Mouse (Mus musculus): ENCODE results near the gene Adig. TPM values are rescaled to one million over a fixed set of nuclear protein-coding genes. Genes with fewer than 3 reads are reported as not detected.

Gene Adig
- total and polyA plus RNA-seq, 2 experiments from 2014 or later: not detected

DNA sequence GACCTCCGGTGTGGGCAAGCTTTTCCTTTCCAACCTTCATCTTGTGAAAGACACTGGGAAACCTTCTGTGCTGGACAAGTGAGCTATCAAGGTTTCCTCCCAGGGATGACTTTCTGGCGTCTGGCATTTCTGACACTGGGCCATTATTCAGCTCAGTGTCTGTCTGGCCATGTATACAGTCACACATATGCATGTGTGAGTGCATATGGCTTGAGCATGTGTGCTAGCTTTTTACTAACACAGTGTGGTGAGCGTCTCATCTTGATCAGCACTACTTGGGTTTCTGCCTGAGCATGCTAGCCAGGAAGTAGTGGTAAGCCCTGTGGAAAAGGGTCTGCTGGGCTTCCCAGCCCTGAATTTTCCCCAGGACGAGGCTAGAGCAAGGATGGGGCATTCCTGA is 38.9 kb downstream of the Adig start:
- Histone ChIP-seq H3K9ac (replicated peaks; ENCODE audit: low read depth, low read length) (no peak overlapping the region), H3K36me3 (replicated peaks; ENCODE audit: control insufficient read depth, insufficient read depth, low read length) (no peaks in the 10 kb centered on the region), H3K9me3 (replicated peaks; ENCODE audit: control insufficient read depth, low read length) (no peaks in the 10 kb centered on the region), H3K4me3 (ENCODE audit: low read depth, low read length) (no peak overlapping the region), H3K27ac (ENCODE audit: low read depth) (no peak overlapping the region), H3K4me2 (ENCODE audit: low read depth, low read length) (no peak overlapping the region), H3K4me1 (ENCODE audit: control insufficient read depth, insufficient read depth) (no peaks in the 10 kb centered on the region), H3K27me3 (ENCODE audit: control insufficient read depth, insufficient read depth, low read length) (0 out of 2 replicates have a peak, but pooled peaks cover 5% of the 10 kb centered on the region)
- 35% methylated on average over 4 of the region's 4 CpGs for WGBS
- no peak for TF ChIP-seq EP300 (IDR thresholded peaks at IDR 0.05; ENCODE audit: low read depth)
- TF ChIP-seq CTCF (IDR thresholded peaks at IDR 0.05; ENCODE audit: low read depth): no peak
- ATAC-seq (ENCODE audit: insufficient read depth, low read depth): no peak
- DNase-seq (ENCODE audit: low spot score): no peak

DNA sequence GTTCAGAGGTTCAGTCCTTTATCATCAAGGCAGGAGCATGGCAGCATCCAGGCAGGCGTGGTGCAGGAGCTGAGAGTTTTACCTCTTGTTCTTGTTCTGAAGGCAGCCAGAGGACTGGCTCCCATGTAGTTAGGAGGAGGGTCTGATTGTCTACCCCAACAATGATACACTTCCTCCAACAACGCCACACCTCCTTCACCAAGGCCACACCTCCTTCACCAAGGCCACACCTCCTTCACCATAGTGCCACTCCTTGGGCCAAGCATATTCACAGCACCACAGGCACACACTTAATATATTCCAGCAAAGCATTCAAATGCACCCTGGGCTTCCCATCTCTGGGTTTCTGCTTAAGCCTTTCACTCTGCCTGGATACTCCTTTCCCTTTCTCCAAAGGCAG is 42.9 kb downstream of the Adig start:
- Histone ChIP-seq H3K4me2 (ENCODE audit: low read depth, low read length) (no peak overlapping the region), H3K9me3 (replicated peaks; ENCODE audit: control insufficient read depth, low read length) (no peaks in the 10 kb centered on the region), H3K4me3 (ENCODE audit: low read depth, low read length) (no peak overlapping the region), H3K4me1 (ENCODE audit: control insufficient read depth, insufficient read depth) (no peaks in the 10 kb centered on the region), H3K27ac (ENCODE audit: low read depth) (no peak overlapping the region), H3K9ac (replicated peaks; ENCODE audit: low read depth, low read length) (no peak overlapping the region), H3K27me3 (ENCODE audit: control insufficient read depth, insufficient read depth, low read length) (peaks cover 13% of the 10 kb centered on the region), H3K36me3 (replicated peaks; ENCODE audit: control insufficient read depth, insufficient read depth, low read length) (no peaks in the 10 kb centered on the region)
- 56% methylated on average over 2 of the region's 2 CpGs for WGBS
- ATAC-seq (ENCODE audit: insufficient read depth, low read depth) (no peak), DNase-seq (ENCODE audit: low spot score) (no peak)
- no peak for TF ChIP-seq EP300 (IDR thresholded peaks at IDR 0.05; ENCODE audit: low read depth)
- TF ChIP-seq CTCF (IDR thresholded peaks at IDR 0.05; ENCODE audit: low read depth): no peak

DNA sequence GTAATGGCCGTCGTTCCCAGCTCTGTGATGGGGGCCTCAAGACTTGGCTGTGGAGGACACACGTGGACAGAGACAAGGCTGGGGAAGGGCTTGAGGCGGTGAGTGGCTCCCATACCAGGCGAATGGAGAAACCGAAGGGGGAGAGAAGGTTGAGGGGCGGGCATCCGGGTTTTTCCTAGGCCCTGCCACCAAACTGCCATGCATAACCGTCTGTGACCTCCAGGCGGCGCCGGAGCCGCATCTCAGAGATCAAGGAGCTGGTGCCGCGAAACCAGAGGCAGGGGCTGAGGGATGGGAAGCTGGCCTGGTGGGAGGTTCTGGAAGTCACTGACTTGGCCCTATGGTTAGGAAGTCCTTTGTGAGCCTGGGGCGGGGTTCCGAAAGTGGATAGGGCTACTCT is 44.3 kb downstream of the Adig start:
- peak; percentile 49; the same call in 1 of the 2 replicates for ATAC-seq (ENCODE audit: insufficient read depth, low read depth)
- Histone ChIP-seq H3K4me1 (ENCODE audit: control insufficient read depth, insufficient read depth) (no peaks in the 10 kb centered on the region), H3K36me3 (replicated peaks; ENCODE audit: control insufficient read depth, insufficient read depth, low read length) (no peaks in the 10 kb centered on the region), H3K27me3 (ENCODE audit: control insufficient read depth, insufficient read depth, low read length) (peaks cover 20% of the 10 kb centered on the region), H3K9me3 (replicated peaks; ENCODE audit: control insufficient read depth, low read length) (no peaks in the 10 kb centered on the region), H3K27ac (ENCODE audit: low read depth) (no peak overlapping the region), H3K9ac (replicated peaks; ENCODE audit: low read depth, low read length) (no peak overlapping the region), H3K4me3 (ENCODE audit: low read depth, low read length) (no peak overlapping the region), H3K4me2 (ENCODE audit: low read depth, low read length) (no peak overlapping the region)
- no peak for TF ChIP-seq EP300 (IDR thresholded peaks at IDR 0.05; ENCODE audit: low read depth)
- peak; percentile 84 for TF ChIP-seq CTCF (IDR thresholded peaks at IDR 0.05; ENCODE audit: low read depth)
- peak; percentile 65 for DNase-seq (ENCODE audit: low spot score)
- WGBS: 6% methylated on average over 17 of the region's 17 CpGs

DNA sequence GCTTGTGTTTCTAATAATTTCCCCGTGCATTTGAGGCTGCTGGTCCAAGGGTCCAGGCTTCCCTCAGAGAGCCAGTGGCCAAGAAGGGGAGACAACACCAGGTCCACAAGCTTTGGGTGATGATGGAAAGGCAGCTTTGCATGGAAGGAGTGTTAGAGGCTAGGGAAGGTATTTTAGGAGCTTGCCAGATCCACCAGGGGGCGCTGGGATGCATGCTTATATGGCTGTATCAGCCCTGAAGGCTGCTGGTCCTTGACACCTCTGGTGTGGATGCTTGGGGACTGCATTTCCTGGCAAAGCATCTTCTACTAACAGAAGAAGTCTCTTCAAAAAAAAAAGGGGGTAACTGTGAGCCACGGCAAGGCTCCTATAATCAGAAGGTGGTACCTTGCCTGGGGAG is 47.7 kb downstream of the Adig start:
- peaks cover 42% of the 10 kb centered on the region for H3K27me3 ChIP-seq (ENCODE audit: control insufficient read depth, insufficient read depth, low read length)

DNA sequence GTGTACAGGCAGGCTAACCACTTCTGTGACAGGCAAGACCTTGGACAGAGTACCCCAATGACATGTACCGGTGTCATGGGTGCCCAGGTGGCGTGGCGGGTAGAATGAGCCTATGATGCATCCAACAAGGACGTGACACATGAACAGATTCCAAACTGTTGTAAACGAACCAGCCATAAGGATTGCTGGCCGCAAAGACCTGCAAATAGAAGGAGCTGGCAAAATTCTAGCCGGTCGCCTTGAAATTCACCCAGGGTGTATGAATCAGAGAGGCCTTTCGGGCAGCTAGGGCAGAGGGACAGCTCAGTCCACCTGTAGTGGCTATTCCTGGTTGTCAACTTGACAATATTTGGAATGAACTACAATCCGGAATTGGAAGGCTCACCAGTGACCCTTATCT is 52.0 kb downstream of the Adig start:
- no peaks in the 10 kb centered on the region for H3K9me3 ChIP-seq (replicated peaks; ENCODE audit: control insufficient read depth, low read length)
- no peak overlapping the region for H3K9ac ChIP-seq (replicated peaks; ENCODE audit: low read depth, low read length)
- WGBS: 16% methylated on average over 10 of the region's 10 CpGs
- H3K27ac ChIP-seq (ENCODE audit: low read depth): no peak overlapping the region
- 0 out of 2 replicates have a peak, but pooled peaks cover 3% of the 10 kb centered on the region for H3K4me1 ChIP-seq (ENCODE audit: control insufficient read depth, insufficient read depth)
- H3K4me3 ChIP-seq (ENCODE audit: low read depth, low read length): no peak overlapping the region
- peaks cover 48% of the 10 kb centered on the region for H3K27me3 ChIP-seq (ENCODE audit: control insufficient read depth, insufficient read depth, low read length)
- no peak overlapping the region for H3K4me2 ChIP-seq (ENCODE audit: low read depth, low read length)
- DNase-seq (ENCODE audit: low spot score) (no peak), ATAC-seq (ENCODE audit: insufficient read depth, low read depth) (no peak)
- TF ChIP-seq CTCF (IDR thresholded peaks at IDR 0.05; ENCODE audit: low read depth): no peak
- no peak for TF ChIP-seq EP300 (IDR thresholded peaks at IDR 0.05; ENCODE audit: low read depth)
- no peaks in the 10 kb centered on the region for H3K36me3 ChIP-seq (replicated peaks; ENCODE audit: control insufficient read depth, insufficient read depth, low read length)

More for the DNA sequence above, 47.7 kb downstream of the Adig start:
- Histone ChIP-seq H3K27ac (ENCODE audit: low read depth) (no peak overlapping the region), H3K36me3 (replicated peaks; ENCODE audit: control insufficient read depth, insufficient read depth, low read length) (no peaks in the 10 kb centered on the region), H3K4me2 (ENCODE audit: low read depth, low read length) (no peak overlapping the region), H3K9ac (replicated peaks; ENCODE audit: low read depth, low read length) (no peak overlapping the region), H3K4me1 (ENCODE audit: control insufficient read depth, insufficient read depth) (no peaks in the 10 kb centered on the region), H3K4me3 (ENCODE audit: low read depth, low read length) (no peak overlapping the region), H3K9me3 (replicated peaks; ENCODE audit: control insufficient read depth, low read length) (no peaks in the 10 kb centered on the region)
- DNase-seq (ENCODE audit: low spot score): peak; percentile 54
- 0 out of 2 replicates have a peak, but pooled peaks have one; percentile 39 for ATAC-seq (ENCODE audit: insufficient read depth, low read depth)
- no peak for TF ChIP-seq EP300 (IDR thresholded peaks at IDR 0.05; ENCODE audit: low read depth)
- TF ChIP-seq CTCF (IDR thresholded peaks at IDR 0.05; ENCODE audit: low read depth): peak; percentile 82
- 4% methylated on average over 3 of the region's 3 CpGs for WGBS

DNA sequence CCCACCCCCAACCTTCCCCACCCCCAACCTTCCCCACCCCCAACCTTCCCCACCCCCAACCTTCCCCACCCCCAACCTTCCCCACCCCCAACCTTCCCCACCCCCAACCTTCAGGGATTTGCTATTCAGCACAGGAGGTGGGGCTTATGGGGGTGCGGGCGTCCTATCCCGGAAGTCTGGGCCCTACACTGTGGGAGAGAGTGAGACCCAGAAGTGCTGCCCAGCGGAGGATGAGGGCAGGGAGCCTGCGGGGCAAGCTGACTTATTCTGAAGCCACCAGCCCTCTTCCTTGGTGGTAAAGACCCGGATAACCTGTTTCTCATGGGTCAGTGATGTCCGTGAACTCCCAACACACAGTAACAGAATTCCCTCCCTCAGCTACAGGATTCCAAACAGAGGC is 52.8 kb downstream of the Adig start:
- Histone ChIP-seq H3K4me1 (ENCODE audit: control insufficient read depth, insufficient read depth) (0 out of 2 replicates have a peak, but pooled peaks cover 3% of the 10 kb centered on the region), H3K4me3 (ENCODE audit: low read depth, low read length) (no peak overlapping the region), H3K9me3 (replicated peaks; ENCODE audit: control insufficient read depth, low read length) (no peaks in the 10 kb centered on the region), H3K27me3 (ENCODE audit: control insufficient read depth, insufficient read depth, low read length) (peaks cover 41% of the 10 kb centered on the region), H3K9ac (replicated peaks; ENCODE audit: low read depth, low read length) (no peak overlapping the region), H3K4me2 (ENCODE audit: low read depth, low read length) (no peak overlapping the region), H3K36me3 (replicated peaks; ENCODE audit: control insufficient read depth, insufficient read depth, low read length) (no peaks in the 10 kb centered on the region), H3K27ac (ENCODE audit: low read depth) (no peak overlapping the region)
- TF ChIP-seq EP300 (IDR thresholded peaks at IDR 0.05; ENCODE audit: low read depth) (no peak), CTCF (IDR thresholded peaks at IDR 0.05; ENCODE audit: low read depth) (no peak)
- no peak for ATAC-seq (ENCODE audit: insufficient read depth, low read depth)
- DNase-seq (ENCODE audit: low spot score): no peak
- 3% methylated on average over 7 of the region's 7 CpGs for WGBS
